Mouse (Mus musculus) adrenal gland, postnatal 36 days (tissue): Measurements from ENCODE around the gene Smc5. TPM values are rescaled to one million over a fixed set of nuclear protein-coding genes. Genes with fewer than 3 reads are reported as not detected.

Experiments used
- total RNA-seq, 2 experiments: library from RNA; stranded (reverse); gene quantifications; 2 replicates each; pipeline ENCODE4 v1.2.3; 2021

Gene Smc5
- total RNA-seq, 2 experiments from 2014 or later, result 20.5 to 29.5 TPM

Other genes with a start within 250 kb of the Smc5 start
- 10 to 100 TPM; 79.4 to 87.7 TPM for gene Klf9, start 132.7 kb downstream of the Smc5 start, total RNA-seq
- 1 to 10 TPM; 1.6 to 1.8 TPM for gene Mamdc2, start 174.5 kb upstream of the Smc5 start, total RNA-seq